Comparison of ENCODE assay signal across 9 mouse cellular contexts in the genomic region with DNA sequence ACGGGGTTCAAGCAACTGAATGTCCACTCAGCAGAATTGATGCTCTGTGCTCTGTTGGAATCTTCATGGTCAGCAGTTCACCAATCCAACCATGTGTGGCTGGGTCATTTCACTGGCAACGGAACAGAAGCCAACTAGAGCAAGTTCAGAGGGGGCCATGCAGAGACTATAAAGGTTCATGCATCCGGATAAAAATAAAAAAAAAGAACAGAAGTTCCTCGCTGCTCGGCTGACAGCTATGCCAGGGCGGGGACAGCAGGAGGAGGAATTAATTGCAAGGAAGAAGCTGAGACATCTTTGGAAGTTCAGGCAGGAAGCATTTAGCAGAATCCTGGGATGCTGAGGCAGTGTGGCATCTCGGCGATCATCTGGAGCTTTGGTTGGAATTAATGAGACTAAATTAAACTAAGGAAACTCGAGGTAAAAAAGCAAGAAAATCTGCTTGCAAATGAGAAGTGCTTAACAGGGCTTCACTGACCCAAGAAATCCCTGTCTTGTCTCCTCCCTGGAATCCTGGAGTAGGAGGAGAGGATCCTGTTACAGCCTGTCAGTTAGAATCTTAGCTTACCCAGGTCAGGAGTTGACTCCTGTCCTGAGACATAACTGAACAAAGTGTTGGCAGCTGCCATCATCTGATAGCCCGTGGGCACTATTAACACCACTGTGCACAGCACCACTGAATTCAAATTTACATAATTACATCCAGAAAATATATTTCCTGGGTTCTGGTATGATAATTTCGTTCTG.
A peak's percentile ranks its signal among the peaks of the same experiment; 100 is the strongest.
DNase-seq lines count a peak whose midpoint lies in the region; ATAC-seq and TF ChIP-seq lines count a peak whose summit lies in the region.
"Had no signal": no experiment of that assay in that cellular context is flagged by ENCODE, and none has a peak within 500 bp of the region (broad histone marks: within the 10 kb centered on the region; RNA-seq: fewer than 3 reads in every experiment).

No protein-coding gene starts in this region.

- peak; percentile 39; the same call in 1 of the 2 replicates for ATAC-seq in hindbrain, embryonic 13.5 days (ENCODE audit: low FRiP score)
- no peak for ATAC-seq in hindbrain, embryonic 11.5 days (ENCODE audit: low FRiP score)
- no peak; the same call in 1 of the 2 replicates for ATAC-seq in forebrain, embryonic 15.5 days (replicated peaks)
- peak; percentile 40; the same call in 1 of the 2 replicates for ATAC-seq in kidney, postnatal 0 days (replicated peaks; ENCODE audit: low FRiP score, low read depth)
- peak; percentile 80 for ATAC-seq in midbrain, embryonic 16.5 days

- 28% methylated on average over 11 of the region's 11 CpGs for WGBS in hindbrain, embryonic 13.5 days
- 39% methylated on average over 11 of the region's 11 CpGs for WGBS in hindbrain, embryonic 11.5 days
- WGBS in forebrain, embryonic 15.5 days = 20% methylated on average over 11 of the region's 11 CpGs
- WGBS in kidney, postnatal 0 days = 14% methylated on average over 11 of the region's 11 CpGs
- WGBS in midbrain, embryonic 16.5 days = 19% methylated on average over 11 of the region's 11 CpGs

- DNase-seq in hindbrain, embryonic 11.5 days (ENCODE audit: low spot score) = no peak
- peak; percentile 79 for DNase-seq in kidney, postnatal 0 days (ENCODE audit: low spot score)
- no peak for DNase-seq in urinary bladder, postnatal 36 days (ENCODE audit: low spot score in 2 of 2)
- DNase-seq in gastrocnemius, adult 8-10 months (ENCODE audit: low spot score in 2 of 2) = no peak
- no peak for DNase-seq in adrenal gland, postnatal 14 days
- DNase-seq: cerebellum, adult 11 months had no signal

- H3K9ac ChIP-seq in hindbrain, embryonic 13.5 days = no peak overlapping the region
- H3K9ac ChIP-seq in hindbrain, embryonic 11.5 days (ENCODE audit: low read depth, low read length) = no peak overlapping the region
- no peak overlapping the region for H3K9ac ChIP-seq in forebrain, embryonic 15.5 days (replicated peaks)
- H3K9ac ChIP-seq in kidney, postnatal 0 days (ENCODE audit: low read depth, low read length) = no peak overlapping the region
- H3K9ac ChIP-seq in midbrain, embryonic 16.5 days (ENCODE audit: low read depth, low read length) = no peak overlapping the region

- no peaks in the 10 kb centered on the region for H3K36me3 ChIP-seq in hindbrain, embryonic 13.5 days
- H3K36me3 ChIP-seq in hindbrain, embryonic 11.5 days (ENCODE audit: control insufficient read depth, insufficient read depth, low read length) = no peaks in the 10 kb centered on the region
- H3K36me3 ChIP-seq in forebrain, embryonic 15.5 days = no peaks in the 10 kb centered on the region
- no peaks in the 10 kb centered on the region for H3K36me3 ChIP-seq in kidney, postnatal 0 days (ENCODE audit: insufficient read depth, low read length)
- no peaks in the 10 kb centered on the region for H3K36me3 ChIP-seq in midbrain, embryonic 16.5 days (ENCODE audit: control insufficient read depth, insufficient read depth, low read length)

- H3K27ac ChIP-seq in hindbrain, embryonic 13.5 days = peak overlapping the region; percentile 69
- H3K27ac ChIP-seq in hindbrain, embryonic 11.5 days (ENCODE audit: low read depth, low read length) = no peak overlapping the region
- peak overlapping the region; percentile 70 for H3K27ac ChIP-seq in forebrain, embryonic 15.5 days (replicated peaks)
- H3K27ac ChIP-seq in kidney, postnatal 0 days = 0 out of 2 replicates have a peak overlapping the region, but pooled peaks have one; percentile 19
- peak overlapping the region; percentile 0; the same call in 1 of the 2 replicates for H3K27ac ChIP-seq in midbrain, embryonic 16.5 days (ENCODE audit: low read length)

- H3K9me3 ChIP-seq in hindbrain, embryonic 13.5 days = no peaks in the 10 kb centered on the region
- no peaks in the 10 kb centered on the region for H3K9me3 ChIP-seq in hindbrain, embryonic 11.5 days (ENCODE audit: control insufficient read depth, low read length)
- H3K9me3 ChIP-seq in forebrain, embryonic 15.5 days = no peaks in the 10 kb centered on the region
- no peaks in the 10 kb centered on the region for H3K9me3 ChIP-seq in kidney, postnatal 0 days (replicated peaks; ENCODE audit: low read length)
- no peaks in the 10 kb centered on the region for H3K9me3 ChIP-seq in midbrain, embryonic 16.5 days (replicated peaks; ENCODE audit: control insufficient read depth, low read length, poor library complexity, severe bottlenecking)

- no peak for TF ChIP-seq CTCF in kidney, postnatal 0 days (IDR thresholded peaks at IDR 0.05; ENCODE audit: low read depth)

- H3K4me3 ChIP-seq in hindbrain, embryonic 13.5 days = no peak overlapping the region
- H3K4me3 ChIP-seq in hindbrain, embryonic 11.5 days (ENCODE audit: low read depth, low read length) = no peak overlapping the region
- no peak overlapping the region for H3K4me3 ChIP-seq in forebrain, embryonic 15.5 days
- H3K4me3 ChIP-seq in kidney, postnatal 0 days (replicated peaks; ENCODE audit: low read depth, low read length) = no peak overlapping the region
- no peak overlapping the region for H3K4me3 ChIP-seq in midbrain, embryonic 16.5 days (ENCODE audit: low read depth, low read length)

- no peak overlapping the region for H3K4me2 ChIP-seq in hindbrain, embryonic 13.5 days
- no peak overlapping the region for H3K4me2 ChIP-seq in hindbrain, embryonic 11.5 days (replicated peaks; ENCODE audit: low read depth, low read length)
- no peak overlapping the region for H3K4me2 ChIP-seq in forebrain, embryonic 15.5 days (replicated peaks)
- H3K4me2 ChIP-seq in kidney, postnatal 0 days (ENCODE audit: low read length) = 0 out of 2 replicates have a peak overlapping the region, but pooled peaks have one; percentile 15
- H3K4me2 ChIP-seq in midbrain, embryonic 16.5 days (ENCODE audit: low read length) = peak overlapping the region; percentile 1

- H3K27me3 ChIP-seq in hindbrain, embryonic 13.5 days = no peaks in the 10 kb centered on the region
- no peaks in the 10 kb centered on the region for H3K27me3 ChIP-seq in hindbrain, embryonic 11.5 days (ENCODE audit: control insufficient read depth, insufficient read depth, low read length)
- no peaks in the 10 kb centered on the region for H3K27me3 ChIP-seq in forebrain, embryonic 15.5 days
- H3K27me3 ChIP-seq in kidney, postnatal 0 days (ENCODE audit: insufficient read depth, low read length) = no peaks in the 10 kb centered on the region
- H3K27me3 ChIP-seq in midbrain, embryonic 16.5 days (ENCODE audit: control insufficient read depth, insufficient read depth, low read depth, low read length) = no peaks in the 10 kb centered on the region

- peaks cover 27% of the 10 kb centered on the region for H3K4me1 ChIP-seq in hindbrain, embryonic 13.5 days (replicated peaks)
- no peaks in the 10 kb centered on the region for H3K4me1 ChIP-seq in hindbrain, embryonic 11.5 days (replicated peaks; ENCODE audit: control insufficient read depth, insufficient read depth, low read length)
- H3K4me1 ChIP-seq in forebrain, embryonic 15.5 days = peaks cover 25% of the 10 kb centered on the region
- H3K4me1 ChIP-seq in kidney, postnatal 0 days (replicated peaks; ENCODE audit: insufficient read depth, low read length) = 0 out of 2 replicates have a peak, but pooled peaks cover 2% of the 10 kb centered on the region
- H3K4me1 ChIP-seq in midbrain, embryonic 16.5 days (ENCODE audit: control insufficient read depth, insufficient read depth, low read length) = peaks cover 20% of the 10 kb centered on the region

Comparison
In these comparisons a context has a peak if more than half of its experiments do, and no peak if none do; other contexts are left out.
1. ATAC-seq: peak in hindbrain, embryonic 13.5 days (single experiment), kidney, postnatal 0 days (single experiment) and midbrain, embryonic 16.5 days (single experiment); none in hindbrain, embryonic 11.5 days (single experiment) and forebrain, embryonic 15.5 days (single experiment).
2. H3K4me2 ChIP-seq: peak in kidney, postnatal 0 days (single experiment) and midbrain, embryonic 16.5 days (single experiment); none in hindbrain, embryonic 13.5 days (single experiment), hindbrain, embryonic 11.5 days (single experiment) and forebrain, embryonic 15.5 days (single experiment).